Mouse (Mus musculus) kidney, postnatal 25 days (tissue): Measurements from ENCODE around the gene Ankrd44.

ENCODE experiments used
- DNase-seq, 2 experiments: peaks; one replicate each; pipeline ENCODE4 v3.0.0; 2021; ENCODE audit warnings: mixed read lengths in 2 of 2

Ankrd44 gene

DNA sequence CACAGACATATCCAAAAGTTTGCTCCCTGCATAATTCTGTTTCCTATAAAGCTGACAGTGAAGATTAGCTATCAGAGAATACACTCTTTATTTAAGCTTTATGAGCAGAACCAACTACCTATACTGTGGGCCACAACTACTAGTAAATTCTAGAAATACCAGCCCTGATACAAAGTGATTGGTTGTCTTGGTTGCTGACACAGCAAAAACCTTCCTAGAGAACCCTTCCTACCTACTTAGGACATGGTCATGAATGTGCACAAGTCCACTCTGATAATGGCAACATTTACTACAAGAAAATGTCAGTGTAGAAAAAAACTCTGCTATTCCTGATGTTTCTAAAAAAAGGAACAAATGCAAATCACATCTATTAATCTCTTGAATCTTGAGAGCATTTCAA is 234.4 kb downstream of the Ankrd44 start:
- DNase-seq, result no peak

DNA sequence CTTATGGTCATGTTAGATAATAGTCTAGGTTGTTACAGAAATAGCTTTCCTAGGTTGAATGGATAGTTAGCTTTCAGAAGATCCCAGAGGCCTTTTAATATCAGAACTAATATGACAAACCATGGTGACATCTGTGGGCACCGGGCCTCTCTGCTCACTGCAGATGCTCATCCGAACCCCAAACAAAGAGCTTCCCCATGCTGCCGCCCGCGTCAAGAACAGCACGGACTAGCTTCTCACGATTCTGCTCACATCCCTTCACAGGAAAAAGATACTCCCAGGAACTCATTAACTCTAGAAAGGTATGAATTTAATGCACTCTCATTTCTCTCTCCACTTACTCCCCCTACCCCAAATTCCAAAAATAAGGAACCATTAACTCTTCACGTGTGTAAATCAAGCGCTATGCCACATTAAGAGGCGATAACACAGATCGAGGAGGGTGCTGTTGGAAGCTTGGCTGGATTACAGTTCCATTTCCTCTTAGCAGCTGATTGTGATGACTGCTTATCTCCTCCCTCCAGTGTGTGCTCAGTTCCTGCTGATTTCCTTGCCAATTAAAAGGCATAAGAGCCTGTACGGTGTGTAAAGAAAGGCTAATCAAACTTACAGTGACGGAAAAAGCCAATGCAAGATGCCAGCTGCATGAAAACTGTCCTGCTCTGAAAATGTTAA is 235.8 kb downstream of the Ankrd44 start:
- DNase-seq, result no peak

DNA sequence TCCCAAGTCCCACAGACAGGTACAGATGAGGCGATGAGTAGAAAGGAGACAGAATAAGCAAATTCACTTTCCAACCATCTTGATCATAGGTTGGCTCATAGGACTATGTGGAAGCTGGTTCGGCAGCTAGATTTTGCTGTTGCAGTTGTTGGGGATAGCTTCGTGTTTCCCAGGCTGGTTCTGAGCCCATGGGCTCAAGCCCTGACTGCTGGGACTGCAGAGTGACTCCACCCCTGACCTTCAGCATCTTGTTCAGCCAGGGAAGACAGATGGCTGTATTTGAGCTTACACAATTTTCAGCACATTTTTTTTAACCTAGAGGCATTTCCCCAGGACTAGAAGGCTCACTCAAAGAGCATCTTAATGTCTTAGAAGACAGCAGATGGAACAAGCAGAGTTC is 237.7 kb downstream of the Ankrd44 start:
- no peak for DNase-seq

GRCm38 (mm10) chr1:54684316-54684715 is 241.9 kb downstream of the Ankrd44 start:
- no peak for DNase-seq

- no peak for DNase-seq
These were observed 246.6 kb downstream of the Ankrd44 start for GRCm38 (mm10) chr1:54679556-54679955.

- peak in 1 of 2 experiments; percentile 43 for DNase-seq
These were observed 248.2 kb downstream of the Ankrd44 start for GRCm38 (mm10) chr1:54678037-54678436.

GRCm38 (mm10) chr1:54675478-54675877 is 250.7 kb downstream of the Ankrd44 start:
- DNase-seq, result peak; percentile 39 to 69

GRCm38 (mm10) chr1:54667991-54668390 is 258.2 kb downstream of the Ankrd44 start:
- no peak for DNase-seq

GRCm38 (mm10) chr1:54665582-54666405 is 260.4 kb downstream of the Ankrd44 start:
- peak; percentile 43 to 48 for DNase-seq

- DNase-seq, result no peak
These were observed 261.1 kb downstream of the Ankrd44 start for GRCm38 (mm10) chr1:54665095-54665494.

- no peak for DNase-seq
These were observed 265.5 kb downstream of the Ankrd44 start for GRCm38 (mm10) chr1:54660674-54661073.

DNA sequence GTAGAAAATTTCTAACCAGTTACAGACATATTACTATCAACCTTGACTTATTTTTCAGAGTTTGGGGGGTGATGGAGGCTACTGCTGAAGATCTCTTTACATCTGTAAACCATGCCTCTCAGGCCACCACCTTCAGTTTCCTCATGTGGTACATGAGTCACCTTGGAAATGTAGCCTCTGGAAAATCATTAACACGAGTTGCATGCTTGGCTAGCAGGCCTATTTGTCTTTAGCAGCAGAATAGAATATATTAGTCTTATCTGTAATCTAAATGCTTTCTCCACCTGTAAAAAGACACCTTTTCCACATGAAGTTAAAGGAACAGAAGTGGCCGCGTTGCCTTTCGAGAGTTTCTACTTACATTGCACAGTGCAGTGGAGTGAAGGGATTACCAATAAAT is 267.6 kb downstream of the Ankrd44 start:
- peak; percentile 34 to 52 for DNase-seq

GRCm38 (mm10) chr1:54648237-54648636 is 277.9 kb downstream of the Ankrd44 start:
- no peak for DNase-seq

- peak in 1 of 2 experiments; percentile 16 for DNase-seq
These were observed 278.8 kb downstream of the Ankrd44 start for GRCm38 (mm10) chr1:54647335-54647745.

DNA sequence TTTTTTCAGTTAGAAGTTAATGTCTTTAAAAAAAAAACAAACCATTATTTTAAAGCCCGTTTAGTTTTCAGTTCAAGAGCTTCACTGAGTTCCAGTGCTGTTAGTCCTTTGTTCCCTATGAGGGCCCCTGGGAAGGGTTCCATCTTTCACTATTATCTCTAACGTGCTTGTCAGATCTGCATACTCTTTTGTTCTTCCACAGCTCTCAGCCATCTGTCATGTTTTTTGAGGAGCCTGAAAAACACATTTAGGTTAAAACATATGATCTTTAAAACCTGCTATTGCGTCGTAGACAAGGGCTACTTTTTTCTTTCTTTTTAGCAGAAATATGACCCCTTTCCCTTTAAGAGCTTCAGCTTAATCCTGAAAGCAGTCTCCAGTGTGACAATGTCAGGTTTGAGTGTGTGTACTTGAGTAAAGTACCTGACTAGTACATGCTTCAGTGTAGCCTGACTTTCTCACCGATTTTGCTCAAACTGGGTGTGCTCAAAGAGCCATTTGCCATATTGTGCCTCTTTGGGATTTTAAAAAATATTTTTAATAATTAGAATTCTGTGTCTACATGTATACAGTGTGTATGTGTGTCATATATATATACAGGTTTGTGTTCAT is 285.9 kb downstream of the Ankrd44 start:
- DNase-seq, result no peak

- DNase-seq, result no peak
These were observed 286.6 kb downstream of the Ankrd44 start for GRCm38 (mm10) chr1:54639506-54640078.

DNA sequence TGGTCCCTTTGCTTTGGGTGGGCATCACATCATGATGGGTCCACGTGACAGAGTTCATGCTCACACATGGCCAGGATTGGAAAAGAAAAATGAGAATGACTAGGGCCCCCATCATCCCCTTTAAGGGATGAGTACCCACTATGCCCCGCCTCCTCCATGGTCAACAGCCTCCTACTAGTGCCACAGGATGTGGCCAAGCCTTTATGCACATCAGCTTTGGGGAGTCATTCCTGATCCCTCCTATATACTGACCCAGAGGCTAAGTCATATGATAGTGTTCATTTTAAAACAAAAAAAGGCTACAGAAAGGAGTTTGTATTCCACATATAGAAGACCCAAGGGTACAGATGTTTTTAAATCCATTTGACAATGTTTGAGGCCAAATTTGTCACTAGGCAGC is 287.1 kb downstream of the Ankrd44 start:
- DNase-seq, result no peak

DNA sequence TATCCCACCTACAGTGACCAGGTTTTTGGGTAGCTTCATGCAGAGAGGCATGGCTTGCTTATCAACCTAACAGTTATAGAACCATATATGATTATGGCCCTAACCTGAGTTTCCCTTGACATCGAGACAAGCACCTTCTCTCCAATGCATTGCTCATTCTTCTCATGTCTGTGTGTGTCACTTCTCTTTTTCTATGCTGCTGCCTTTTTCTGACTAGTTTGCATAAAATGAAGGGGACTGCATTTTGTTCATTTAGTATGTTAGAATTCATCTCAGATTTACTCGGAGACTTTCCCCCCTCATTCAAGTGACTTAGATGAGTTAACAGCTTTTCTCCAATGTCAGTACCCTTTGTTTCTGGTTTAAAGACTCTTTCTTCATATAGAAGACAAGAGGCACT is 288.8 kb downstream of the Ankrd44 start:
- DNase-seq, result no peak

DNA sequence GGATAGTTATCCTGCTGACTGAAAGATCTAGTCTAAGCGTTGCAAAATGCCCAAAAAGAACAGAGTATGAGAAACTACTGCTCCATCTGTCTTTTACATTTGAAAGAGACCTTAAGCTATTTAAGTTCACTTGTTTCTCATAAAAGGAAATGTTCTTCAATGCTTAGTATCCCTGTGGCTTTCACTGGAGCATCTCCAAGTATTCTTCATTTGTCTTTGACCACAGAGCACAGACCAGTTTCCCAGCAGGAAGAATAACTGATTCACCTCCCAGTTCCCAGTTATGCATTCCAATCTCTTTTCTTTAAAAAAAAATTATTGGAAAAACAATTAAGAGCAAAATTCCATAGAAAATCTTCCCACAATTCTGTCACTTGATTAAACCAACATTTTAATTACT is 297.1 kb downstream of the Ankrd44 start:
- DNase-seq, result no peak

DNA sequence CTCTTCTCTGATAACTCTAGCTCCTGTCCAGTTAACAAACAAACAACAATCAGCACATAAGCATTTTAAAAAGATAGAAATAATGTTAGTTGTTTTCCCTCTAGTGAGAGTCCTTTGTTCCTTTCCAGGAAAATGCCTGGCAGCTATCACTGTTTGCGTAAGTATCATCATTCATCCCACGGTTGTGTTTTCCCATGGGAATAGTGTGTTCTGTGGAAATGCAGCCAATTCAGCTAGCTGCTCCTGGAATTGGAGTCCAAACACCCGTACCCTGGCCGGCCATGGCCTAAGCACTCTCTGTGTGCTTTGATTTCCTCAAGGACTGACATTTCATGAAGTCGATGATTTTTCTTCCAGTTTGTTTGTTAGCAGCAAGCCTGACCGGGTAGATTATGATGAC is 311.2 kb downstream of the Ankrd44 start:
- no peak for DNase-seq

DNA sequence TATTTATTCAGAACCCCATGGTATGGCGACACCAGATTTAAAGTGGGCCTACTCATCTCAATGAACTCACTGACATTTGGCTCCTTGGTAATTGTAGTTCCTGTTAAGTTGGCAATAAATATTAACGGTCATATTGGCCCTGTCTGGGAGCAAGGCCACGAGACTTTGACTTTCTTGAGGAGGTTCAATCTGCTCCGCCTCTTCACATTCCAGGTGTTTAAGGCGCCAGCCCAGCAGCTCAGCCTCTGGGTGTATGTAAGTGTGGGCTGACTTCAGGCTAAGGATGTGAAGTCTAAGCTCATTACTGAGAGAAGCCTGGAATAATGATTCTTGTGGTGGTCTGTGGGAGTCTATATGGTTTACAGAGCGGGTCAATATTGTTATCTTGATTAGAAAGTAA is 313.8 kb downstream of the Ankrd44 start:
- no peak for DNase-seq

- DNase-seq, result no peak
These were observed 314.3 kb downstream of the Ankrd44 start for GRCm38 (mm10) chr1:54611891-54612290.

- DNase-seq, result no peak
These were observed 319.3 kb downstream of the Ankrd44 start for GRCm38 (mm10) chr1:54606936-54607335.
